Comparison of ENCODE assay signal across 9 mouse cellular contexts in the genomic region with DNA sequence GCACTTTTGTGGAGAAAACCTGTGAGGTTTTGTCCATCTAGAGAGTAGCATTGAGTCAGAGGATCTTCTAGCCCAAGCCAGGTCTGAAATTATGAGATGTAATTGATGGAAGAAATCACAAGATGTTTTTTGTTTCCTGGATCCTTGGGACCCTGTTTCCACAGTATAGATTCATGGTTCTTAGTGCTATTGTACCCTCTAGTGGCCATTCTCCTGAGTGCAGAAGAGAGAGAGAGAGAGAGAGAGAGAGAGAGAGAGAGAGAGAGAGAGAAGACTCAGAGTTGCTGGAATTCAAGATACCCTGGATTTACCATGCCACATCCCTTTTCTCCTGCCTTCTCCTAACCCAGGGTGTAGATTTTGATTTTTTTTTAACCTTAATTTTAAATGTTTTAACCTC. TPM values are rescaled to one million over a fixed set of nuclear protein-coding genes. Genes with fewer than 3 reads are reported as not detected.
DNase-seq lines count a peak whose midpoint lies in the region; ATAC-seq lines count a peak whose summit lies in the region.
"Had no signal": no experiment of that assay in that cellular context is flagged by ENCODE, and none has a peak within 500 bp of the region (broad histone marks: within the 10 kb centered on the region; RNA-seq: fewer than 3 reads in every experiment).

No protein-coding gene starts in this region.

- no peaks in the 10 kb centered on the region for H3K36me3 ChIP-seq in hindbrain, embryonic 16.5 days (ENCODE audit: control insufficient read depth, insufficient read depth, low read length)
- H3K36me3 ChIP-seq in neural tube, embryonic 14.5 days (ENCODE audit: control insufficient read depth, insufficient read depth, low read length): no peaks in the 10 kb centered on the region
- H3K36me3 ChIP-seq in intestine, embryonic 16.5 days (ENCODE audit: control insufficient read depth, insufficient read depth, low read length): 0 out of 2 replicates have a peak, but pooled peaks cover 2% of the 10 kb centered on the region
- H3K36me3 ChIP-seq: embryonic facial prominence, embryonic 15.5 days had no signal

- no peak overlapping the region for H3K4me3 ChIP-seq in hindbrain, embryonic 16.5 days (ENCODE audit: low read length)
- no peak overlapping the region for H3K4me3 ChIP-seq in neural tube, embryonic 14.5 days (ENCODE audit: low read depth, low read length)
- no peak overlapping the region for H3K4me3 ChIP-seq in intestine, embryonic 16.5 days (ENCODE audit: low read length)
- H3K4me3 ChIP-seq: embryonic facial prominence, embryonic 15.5 days; liver, embryonic 15.5 days had no signal

- H3K4me1 ChIP-seq in hindbrain, embryonic 16.5 days (ENCODE audit: control insufficient read depth, insufficient read depth, low read depth, low read length): peaks cover 5% of the 10 kb centered on the region
- H3K4me1 ChIP-seq in neural tube, embryonic 14.5 days (ENCODE audit: control insufficient read depth, insufficient read depth, low read length): peaks cover 5% of the 10 kb centered on the region; the same call in 1 of the 2 replicates
- H3K4me1 ChIP-seq in intestine, embryonic 16.5 days (ENCODE audit: control insufficient read depth, insufficient read depth, low read length): peaks cover 20% of the 10 kb centered on the region

- peak; percentile 55 for DNase-seq in left cerebral cortex, adult 11 months (ENCODE audit: low spot score)
- DNase-seq in left cerebral cortex, adult 8-10 months (ENCODE audit: low spot score in 2 of 2): no peak
- DNase-seq in Muller cell, postnatal 12 days (ENCODE audit: inconsistent ontology term): peak; percentile 65
- DNase-seq in cerebellum, postnatal 10 days: peak; percentile 73 to 82

- ATAC-seq in hindbrain, embryonic 16.5 days: peak; percentile 74
- ATAC-seq in neural tube, embryonic 14.5 days (ENCODE audit: low read depth): peak; percentile 42; the same call in 1 of the 2 replicates
- ATAC-seq in intestine, embryonic 16.5 days: no peak

- H3K27ac ChIP-seq in hindbrain, embryonic 16.5 days (ENCODE audit: low read depth, low read length): no peak overlapping the region
- no peak overlapping the region for H3K27ac ChIP-seq in neural tube, embryonic 14.5 days (ENCODE audit: low read depth, low read length)
- no peak overlapping the region for H3K27ac ChIP-seq in intestine, embryonic 16.5 days (ENCODE audit: low read length)
- H3K27ac ChIP-seq: embryonic facial prominence, embryonic 15.5 days; liver, embryonic 15.5 days had no signal

- no peak overlapping the region for H3K9ac ChIP-seq in hindbrain, embryonic 16.5 days (ENCODE audit: low read depth, low read length)
- H3K9ac ChIP-seq in neural tube, embryonic 14.5 days (replicated peaks; ENCODE audit: low read depth, low read length): no peak overlapping the region
- no peak overlapping the region for H3K9ac ChIP-seq in intestine, embryonic 16.5 days (ENCODE audit: low read depth, low read length)
- H3K9ac ChIP-seq: embryonic facial prominence, embryonic 15.5 days; liver, embryonic 15.5 days had no signal

- H3K9me3 ChIP-seq in hindbrain, embryonic 16.5 days (ENCODE audit: control insufficient read depth, low read length): no peaks in the 10 kb centered on the region
- H3K9me3 ChIP-seq in neural tube, embryonic 14.5 days (ENCODE audit: control insufficient read depth, low read length): no peaks in the 10 kb centered on the region
- no peaks in the 10 kb centered on the region for H3K9me3 ChIP-seq in intestine, embryonic 16.5 days (ENCODE audit: control insufficient read depth, low read length)
- H3K9me3 ChIP-seq: embryonic facial prominence, embryonic 15.5 days; liver, embryonic 15.5 days had no signal

- no peak overlapping the region for H3K4me2 ChIP-seq in hindbrain, embryonic 16.5 days (ENCODE audit: low read length)
- H3K4me2 ChIP-seq in neural tube, embryonic 14.5 days (ENCODE audit: low read depth, low read length): no peak overlapping the region
- H3K4me2 ChIP-seq in intestine, embryonic 16.5 days (ENCODE audit: low read depth, low read length): no peak overlapping the region
- H3K4me2 ChIP-seq: embryonic facial prominence, embryonic 15.5 days; liver, embryonic 15.5 days had no signal

- no peaks in the 10 kb centered on the region for H3K27me3 ChIP-seq in hindbrain, embryonic 16.5 days (replicated peaks; ENCODE audit: control insufficient read depth, insufficient read depth, low read length)
- no peaks in the 10 kb centered on the region for H3K27me3 ChIP-seq in neural tube, embryonic 14.5 days (ENCODE audit: control insufficient read depth, insufficient read depth, low read length)
- H3K27me3 ChIP-seq in intestine, embryonic 16.5 days (replicated peaks; ENCODE audit: control insufficient read depth, insufficient read depth, low read length): no peaks in the 10 kb centered on the region
- H3K27me3 ChIP-seq: embryonic facial prominence, embryonic 15.5 days; liver, embryonic 15.5 days had no signal

RNA-seq across cellular contexts. Expression of gene Arap1, which starts 26.3 kb away (rescaled TPM):
- 10 to 100 TPM; 19.6 to 32.5 (median 25.3) TPM for total RNA-seq in left cerebral cortex, adult 8-10 months (2022)
- 12.8 and 13.8 TPM in 2 replicates for polyA plus RNA-seq in hindbrain, embryonic 16.5 days (2015; fragmentation: Nextera tagmentation; extraction: Ambion mirVana)
- 4.0 and 11.1 TPM in 2 replicates for polyA plus RNA-seq in neural tube, embryonic 14.5 days (2014; fragmentation: Nextera tagmentation; extraction: Ambion mirVana)
- polyA plus RNA-seq in intestine, embryonic 16.5 days (2015; fragmentation: Nextera tagmentation; extraction: Ambion mirVana): 60.9 and 61.8 TPM in 2 replicates

RNA-seq across cellular contexts. Expression of gene Gm45837, which starts 36.5 kb away (rescaled TPM):
- 1 to 10 TPM in 2 of 4 experiments, not detected in 2; 1.2 to 1.6 TPM for total RNA-seq in left cerebral cortex, adult 8-10 months (2022)
- 0.61 TPM in 1 of 2 replicates, not detected in the other for polyA plus RNA-seq in hindbrain, embryonic 16.5 days (2015; fragmentation: Nextera tagmentation; extraction: Ambion mirVana)
- polyA plus RNA-seq in neural tube, embryonic 14.5 days (2014; fragmentation: Nextera tagmentation; extraction: Ambion mirVana): not detected in 2 replicates
- polyA plus RNA-seq in intestine, embryonic 16.5 days (2015; fragmentation: Nextera tagmentation; extraction: Ambion mirVana): not detected in 2 replicates
- polyA plus RNA-seq: liver, embryonic 15.5 days had no signal

RNA-seq across cellular contexts. Expression of gene Pde2a, which starts 47.3 kb away (rescaled TPM):
- 100 to 1,000 TPM; 370 to 394 (median 377) TPM for total RNA-seq in left cerebral cortex, adult 8-10 months (2022)
- 33.5 and 41.6 TPM in 2 replicates for polyA plus RNA-seq in hindbrain, embryonic 16.5 days (2015; fragmentation: Nextera tagmentation; extraction: Ambion mirVana)
- polyA plus RNA-seq in neural tube, embryonic 14.5 days (2014; fragmentation: Nextera tagmentation; extraction: Ambion mirVana): 13.5 and 24.5 TPM in 2 replicates
- 23.0 and 23.5 TPM in 2 replicates for polyA plus RNA-seq in intestine, embryonic 16.5 days (2015; fragmentation: Nextera tagmentation; extraction: Ambion mirVana)

RNA-seq across cellular contexts. Expression of gene Stard10, which starts 57.3 kb away (rescaled TPM):
- 10 to 100 TPM; 90.3 to 98.6 (median 92.0) TPM for total RNA-seq in left cerebral cortex, adult 8-10 months (2022)
- 11.9 and 13.8 TPM in 2 replicates for polyA plus RNA-seq in hindbrain, embryonic 16.5 days (2015; fragmentation: Nextera tagmentation; extraction: Ambion mirVana)
- polyA plus RNA-seq in neural tube, embryonic 14.5 days (2014; fragmentation: Nextera tagmentation; extraction: Ambion mirVana): 12.6 and 17.4 TPM in 2 replicates
- 101 and 106 TPM in 2 replicates for polyA plus RNA-seq in intestine, embryonic 16.5 days (2015; fragmentation: Nextera tagmentation; extraction: Ambion mirVana)

Comparison
In these comparisons a context has a peak if more than half of its experiments do, and no peak if none do; other contexts are left out.
1. DNase-seq: peak in left cerebral cortex, adult 11 months (single experiment), Muller cell, postnatal 12 days (single experiment) and cerebellum, postnatal 10 days (2 of 2); none in left cerebral cortex, adult 8-10 months (0 of 2).